Mouse (Mus musculus): ENCODE results near the gene Osbpl10.

Osbpl10 gene

GRCm38 (mm10) chr9:115034788-115035187 is 56.4 kb downstream of the Osbpl10 start:
- no peak for DNase-seq

DNA sequence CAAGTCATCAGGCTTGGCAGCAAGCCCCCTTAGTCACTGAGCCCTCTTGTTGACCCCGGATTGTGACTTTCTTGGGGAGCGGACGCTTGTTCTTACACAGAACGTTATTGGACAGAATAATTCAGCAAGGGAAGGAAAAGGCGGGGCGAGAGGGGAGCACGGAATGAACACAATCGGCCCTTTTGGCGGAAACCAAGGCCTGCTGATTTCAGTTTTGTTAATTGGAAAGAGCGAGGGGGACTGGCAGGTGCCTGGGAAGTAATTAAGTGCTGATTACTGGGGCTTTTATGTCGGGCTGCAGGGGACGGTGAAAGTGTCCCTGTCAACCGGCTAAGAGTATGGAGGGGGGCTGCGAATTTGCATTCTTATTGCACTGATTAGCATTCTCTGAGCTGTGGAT is 59.8 kb downstream of the Osbpl10 start:
- peak; percentile 11 to 38 for DNase-seq

DNA sequence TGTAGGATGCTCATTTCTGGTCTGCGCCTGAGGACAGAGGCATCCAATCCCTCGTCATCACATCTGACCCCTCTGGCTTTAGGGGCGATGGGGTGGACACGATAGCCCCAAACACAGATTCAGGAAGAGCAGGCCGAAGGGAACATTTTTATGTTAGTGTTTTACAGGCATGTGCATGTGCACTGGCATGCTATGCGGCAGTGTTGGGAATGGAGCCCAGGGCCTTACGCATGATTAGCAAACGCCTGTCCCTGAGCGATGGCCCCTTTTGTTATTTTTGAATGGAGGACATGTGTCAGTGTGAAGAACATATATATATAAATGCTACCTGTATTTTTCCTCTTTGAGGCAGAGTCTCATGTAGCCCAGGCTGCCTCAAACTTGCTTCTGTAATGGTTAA is 60.3 kb downstream of the Osbpl10 start:
- DNase-seq, result no peak

DNA sequence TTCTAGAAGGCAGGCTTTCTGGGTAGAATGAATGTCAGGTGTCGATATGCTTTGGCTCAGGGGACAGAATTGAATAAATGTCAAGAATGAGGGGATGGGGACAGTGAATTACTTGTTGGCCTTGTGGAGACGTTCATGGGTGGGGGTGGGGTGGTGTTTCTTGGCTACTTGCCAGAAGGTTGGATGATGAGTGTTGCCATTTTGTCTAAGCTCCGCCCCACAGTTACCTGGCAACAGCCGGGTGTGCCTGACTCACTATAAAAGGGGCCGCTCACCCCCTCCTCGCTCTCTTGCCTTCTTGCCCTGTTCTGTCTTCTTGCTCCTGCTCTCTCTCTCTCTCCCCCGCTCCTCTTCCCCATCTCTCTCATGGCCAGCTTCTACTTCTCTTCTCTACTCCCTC is 60.9 kb downstream of the Osbpl10 start:
- DNase-seq, result peak in 1 of 2 experiments; percentile 12

DNA sequence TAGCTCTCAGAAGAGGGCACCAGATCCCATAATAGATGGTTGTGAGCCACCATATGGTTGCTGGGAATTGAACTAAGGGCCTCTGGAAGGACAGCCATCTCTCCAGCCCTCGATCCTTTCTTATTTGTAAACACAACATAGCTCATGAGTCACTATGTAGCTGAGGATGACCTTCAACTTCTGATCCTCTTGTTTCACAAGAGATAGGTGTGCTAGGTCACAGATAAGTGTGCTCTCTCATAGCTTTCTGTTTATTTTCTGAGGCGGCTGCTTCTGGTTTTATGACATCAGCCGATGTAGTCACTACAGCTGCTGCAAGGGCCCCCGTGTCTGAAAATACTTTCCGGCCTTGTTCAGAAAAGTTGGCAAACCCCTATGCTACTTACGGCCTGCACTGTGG is 64.2 kb downstream of the Osbpl10 start:
- no peak for DNase-seq

- peak in 1 of 2 experiments; percentile 15 for DNase-seq
These were observed 64.8 kb downstream of the Osbpl10 start for GRCm38 (mm10) chr9:115042971-115043706.

DNA sequence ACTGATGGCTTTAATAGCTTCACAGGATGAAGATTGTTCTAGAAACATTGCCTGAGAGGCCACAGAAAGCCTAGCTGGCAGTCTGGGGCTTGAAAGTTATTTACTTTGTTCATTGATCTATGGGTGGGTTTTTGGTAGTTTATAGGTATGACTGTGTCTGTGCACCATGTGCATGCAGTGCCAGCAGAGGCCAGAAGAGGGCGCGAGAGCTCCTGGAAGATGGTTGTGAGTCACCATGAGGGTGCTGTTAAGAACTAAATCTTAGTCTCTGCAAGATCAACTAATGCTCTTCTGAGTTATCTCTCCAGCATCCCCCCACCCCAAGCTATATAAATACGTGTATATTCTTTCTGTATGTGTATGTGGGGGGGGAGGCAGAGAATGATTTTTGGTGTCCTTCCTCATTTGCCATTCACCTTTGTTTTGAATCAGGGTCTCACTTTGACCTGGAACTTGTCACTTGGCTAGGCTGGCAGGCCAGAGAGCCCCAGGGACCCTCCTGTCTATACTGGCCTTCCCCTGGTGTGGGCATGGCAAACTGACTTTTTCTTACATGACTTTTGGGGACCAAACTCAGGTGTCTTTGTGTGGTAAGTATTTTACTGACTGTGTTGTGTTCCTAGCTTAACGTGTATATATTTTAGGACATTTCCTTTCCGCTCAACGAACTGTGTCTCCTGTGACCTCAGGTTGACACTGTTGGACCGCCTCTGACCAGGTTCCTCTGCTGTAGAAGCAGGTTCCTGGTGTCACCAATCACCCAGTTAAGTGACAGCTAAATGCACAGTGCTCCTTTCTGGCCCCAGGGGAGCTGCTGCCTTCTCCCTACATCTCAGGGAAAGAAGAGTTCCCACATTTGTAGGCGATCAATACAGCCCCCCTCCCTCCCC is 65.8 kb downstream of the Osbpl10 start:
- DNase-seq, result no peak

- DNase-seq, result no peak
These were observed 66.9 kb downstream of the Osbpl10 start for GRCm38 (mm10) chr9:115045087-115045800.

GRCm38 (mm10) chr9:115046701-115047100 is 68.3 kb downstream of the Osbpl10 start:
- DNase-seq, result no peak

DNA sequence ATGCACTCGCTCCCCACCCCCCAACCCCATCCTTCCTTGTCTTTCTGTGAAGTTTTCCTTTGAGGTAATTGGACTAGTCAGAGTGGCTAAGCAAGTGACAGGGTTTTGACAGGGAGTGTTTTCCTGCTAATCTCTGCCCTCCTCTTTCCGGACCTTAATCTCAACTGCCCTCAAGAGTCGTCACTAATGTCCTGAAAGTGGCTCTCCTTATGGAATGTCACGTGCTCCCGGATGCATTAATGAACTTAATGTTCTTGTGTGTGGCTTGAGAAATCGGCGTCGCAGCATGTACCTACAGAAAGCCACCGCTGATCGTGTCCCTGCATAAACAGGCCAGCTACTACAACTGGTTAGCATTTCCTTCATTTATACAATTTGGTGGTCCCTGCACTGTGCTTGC is 70.0 kb downstream of the Osbpl10 start:
- DNase-seq, result peak in 1 of 2 experiments; percentile 47

DNA sequence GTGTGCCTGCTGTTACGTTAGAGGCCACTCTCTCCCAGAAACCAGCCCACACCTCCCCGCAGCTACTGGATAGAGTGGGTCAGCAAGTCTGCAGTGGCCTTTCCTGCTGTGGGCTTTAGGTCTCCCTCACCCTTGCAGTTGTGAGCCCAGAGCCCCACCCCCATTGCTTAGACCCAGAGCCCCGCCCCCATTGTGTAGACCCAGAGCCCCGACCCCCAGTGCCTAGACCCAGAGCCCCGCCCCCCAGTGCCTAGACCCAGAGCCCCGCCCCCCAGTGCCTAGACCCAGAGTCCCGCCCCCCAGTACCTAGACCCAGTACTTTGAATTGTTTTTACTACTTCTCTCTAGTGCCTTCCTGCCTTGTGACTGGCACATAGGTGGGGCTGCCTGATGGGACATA is 70.5 kb downstream of the Osbpl10 start:
- peak in 1 of 2 experiments; percentile 19 for DNase-seq

DNA sequence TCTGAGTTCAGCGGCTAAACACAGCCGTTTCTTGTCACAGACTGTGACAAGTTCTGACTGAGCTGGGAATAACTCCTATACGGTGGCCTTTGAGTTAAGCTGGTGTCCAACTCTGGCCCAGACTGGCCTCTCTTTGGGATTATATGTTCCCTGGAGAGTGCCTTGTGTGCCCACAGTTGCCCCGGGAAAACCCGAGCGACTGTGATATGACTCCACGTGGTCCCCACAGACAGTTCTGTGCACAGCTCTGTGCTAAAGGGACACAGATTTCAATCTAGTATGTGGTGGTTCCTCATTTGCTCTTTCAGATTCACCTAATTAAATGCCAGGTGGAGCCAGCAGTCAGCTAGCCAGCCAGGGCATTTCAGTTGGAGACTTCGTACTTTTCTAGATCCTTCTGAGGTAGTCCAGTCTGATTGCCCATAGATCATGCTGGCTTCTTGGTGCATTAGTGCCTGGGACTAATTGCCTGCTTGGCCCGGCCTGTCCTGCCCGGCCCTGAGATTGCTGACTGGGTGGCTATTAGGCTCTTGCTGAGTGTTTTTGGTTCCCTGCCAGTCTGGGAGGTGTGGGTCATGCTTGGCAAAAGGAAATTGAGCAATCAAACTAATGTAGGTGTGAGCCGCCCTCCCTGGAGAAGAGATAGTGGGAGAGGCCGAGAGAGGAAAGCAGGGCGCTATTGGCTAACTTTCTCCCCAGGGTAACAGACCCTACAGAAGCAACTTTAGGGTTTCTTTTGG is 71.8 kb downstream of the Osbpl10 start:
- DNase-seq, result peak; percentile 89 to 93

DNA sequence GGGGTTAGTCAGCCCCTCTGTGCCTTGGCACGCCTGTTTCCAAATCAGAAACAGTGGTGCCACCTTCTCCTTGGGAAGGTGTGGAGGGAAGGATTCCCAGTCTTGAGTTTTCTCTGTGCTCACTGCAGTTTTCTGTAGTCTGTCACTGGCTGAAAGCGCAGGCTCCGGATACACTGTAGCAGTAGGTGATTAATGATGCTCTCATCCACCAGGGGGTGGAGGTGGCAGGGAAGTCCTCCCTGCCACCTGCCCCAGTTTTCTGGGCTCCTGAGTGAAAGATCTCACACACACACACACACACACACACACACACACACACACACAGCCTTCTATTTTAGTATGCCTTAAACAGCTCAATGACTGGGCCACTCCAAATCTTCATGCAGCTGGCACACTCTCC is 73.6 kb downstream of the Osbpl10 start:
- no peak for DNase-seq

- DNase-seq, result no peak
These were observed 75.4 kb downstream of the Osbpl10 start for GRCm38 (mm10) chr9:115053779-115054178.

DNA sequence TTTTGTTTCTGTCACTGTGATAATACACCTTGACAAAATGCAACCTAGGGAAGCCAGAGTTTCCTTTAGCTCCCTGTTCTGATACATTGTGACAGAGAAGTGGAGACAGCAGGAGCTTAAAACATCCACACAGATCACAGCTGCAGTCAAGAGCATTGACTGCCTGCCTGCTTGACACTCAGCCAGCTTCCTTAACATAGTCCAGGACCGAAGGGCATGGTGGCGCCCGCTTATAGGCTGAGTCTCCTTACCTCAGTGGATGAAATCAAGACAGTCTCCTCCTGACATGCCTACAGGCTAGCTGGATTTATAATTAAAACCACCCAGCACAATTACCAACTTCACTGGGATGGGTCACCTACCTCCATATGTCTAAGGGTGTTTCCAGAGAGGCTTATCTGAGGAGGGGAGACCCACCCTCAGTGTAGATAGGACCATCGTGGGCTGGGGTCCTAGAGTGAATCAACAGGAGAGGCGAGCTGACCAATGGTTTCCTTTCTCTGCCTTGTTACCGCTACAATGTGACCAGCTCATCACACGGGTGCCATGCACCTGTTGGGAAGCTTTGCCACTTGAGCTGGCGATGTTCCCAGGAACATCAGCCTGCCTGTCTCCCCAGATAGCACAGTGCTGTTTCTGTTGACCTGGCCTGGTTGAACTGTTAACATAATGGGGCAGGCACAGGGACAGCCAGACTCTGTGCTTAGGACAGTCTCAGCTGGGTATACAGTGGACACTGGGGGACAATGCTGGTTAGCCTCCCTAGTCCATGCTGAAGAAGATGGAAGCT is 76.9 kb downstream of the Osbpl10 start:
- no peak for DNase-seq

DNA sequence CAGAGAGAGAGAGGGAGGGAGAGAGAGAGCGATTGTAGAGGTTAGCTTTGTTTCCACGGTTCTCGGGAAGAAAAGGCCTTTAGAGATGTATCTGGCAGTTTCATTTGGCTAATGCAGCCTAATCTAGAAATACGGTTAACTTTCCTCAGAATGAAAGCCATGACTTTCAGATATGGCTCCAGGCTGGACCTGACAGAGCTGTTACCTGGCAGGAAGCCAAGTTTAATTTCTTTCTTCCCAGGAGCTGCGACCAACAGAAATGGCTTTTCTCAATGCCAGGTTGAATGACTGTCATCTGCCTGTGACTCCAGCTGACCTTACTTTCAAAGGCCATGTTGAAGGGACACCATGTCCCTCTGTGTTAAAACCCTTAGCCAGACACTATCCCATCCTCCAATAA is 80.4 kb downstream of the Osbpl10 start:
- DNase-seq, result no peak

DNA sequence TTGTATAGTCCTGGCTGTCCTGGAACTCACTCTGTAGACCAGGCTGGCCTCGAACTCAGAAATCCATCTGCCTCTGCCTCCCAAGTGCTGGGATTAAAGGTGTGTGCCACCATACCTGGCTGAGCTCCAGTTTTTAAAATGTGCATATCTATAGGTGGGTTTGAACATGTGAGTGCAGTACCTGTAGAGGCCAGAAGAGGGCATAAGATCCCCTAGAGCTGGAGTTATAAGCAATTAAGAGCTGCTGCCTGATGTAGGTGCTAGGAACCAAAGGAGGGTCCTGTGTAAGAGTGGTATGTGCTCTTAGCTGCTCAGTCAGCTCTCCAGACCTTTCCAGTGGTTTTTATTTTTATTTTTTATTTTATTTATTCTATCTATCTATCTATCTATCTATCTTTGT is 86.5 kb downstream of the Osbpl10 start:
- no peak for DNase-seq

DNA sequence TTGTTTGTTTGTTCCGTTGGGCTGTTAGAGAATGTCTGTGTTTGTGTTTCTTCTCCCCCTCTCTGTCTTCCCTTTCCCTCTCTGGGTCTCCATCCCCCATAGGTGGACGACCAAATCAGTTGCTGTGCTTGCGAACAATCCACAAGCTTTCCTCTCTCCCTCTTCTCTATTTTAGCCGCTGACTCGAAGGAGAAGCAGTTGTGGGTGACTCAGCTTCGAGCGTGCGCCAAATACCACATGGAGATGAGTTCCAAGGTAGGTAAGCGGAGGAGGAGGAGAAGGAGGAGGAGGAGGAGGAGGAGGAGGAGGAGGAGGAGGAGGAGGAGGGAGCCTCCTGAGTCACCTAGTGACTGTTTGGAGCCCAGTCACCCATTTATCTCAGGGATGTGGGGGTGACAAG is 88.7 kb downstream of the Osbpl10 start:
- DNase-seq, result no peak

- no peak for DNase-seq
These were observed 96.8 kb downstream of the Osbpl10 start for GRCm38 (mm10) chr9:115075191-115075590.

DNA sequence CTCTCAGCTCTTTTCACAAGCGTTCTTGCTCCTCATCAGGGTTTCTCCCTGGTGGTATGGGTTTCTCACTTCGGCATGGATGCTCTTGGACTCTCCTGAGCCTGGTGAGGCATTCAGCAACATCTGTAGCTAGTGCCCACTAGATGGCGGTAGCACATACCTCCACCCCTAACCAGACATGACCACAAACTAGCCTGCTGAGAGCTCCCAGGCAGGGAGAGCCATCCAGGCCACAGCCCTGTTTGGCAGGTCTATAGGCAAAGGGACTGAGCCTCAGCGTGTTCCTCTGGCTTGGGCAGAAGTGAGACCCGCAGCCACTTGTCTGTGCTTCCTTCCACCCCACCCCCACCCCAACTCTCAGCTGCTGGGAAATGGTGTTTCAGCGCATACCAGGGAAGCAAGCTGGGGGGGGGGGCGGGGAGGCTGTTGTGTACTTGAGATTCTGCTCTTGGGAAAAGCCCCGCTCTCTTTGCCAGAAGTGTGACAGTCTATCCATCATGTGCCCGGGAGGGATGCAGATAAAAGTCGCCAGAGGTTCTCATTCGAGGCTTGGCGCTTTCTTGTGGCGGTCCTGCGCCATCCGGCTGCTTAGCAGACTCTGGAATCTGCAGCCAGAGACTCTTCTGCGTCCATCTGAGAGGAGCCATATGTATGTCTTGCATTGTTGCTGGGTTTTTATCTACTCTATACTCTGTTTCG is 110.1 kb downstream of the Osbpl10 start:
- peak; percentile 63 to 71 for DNase-seq

DNA sequence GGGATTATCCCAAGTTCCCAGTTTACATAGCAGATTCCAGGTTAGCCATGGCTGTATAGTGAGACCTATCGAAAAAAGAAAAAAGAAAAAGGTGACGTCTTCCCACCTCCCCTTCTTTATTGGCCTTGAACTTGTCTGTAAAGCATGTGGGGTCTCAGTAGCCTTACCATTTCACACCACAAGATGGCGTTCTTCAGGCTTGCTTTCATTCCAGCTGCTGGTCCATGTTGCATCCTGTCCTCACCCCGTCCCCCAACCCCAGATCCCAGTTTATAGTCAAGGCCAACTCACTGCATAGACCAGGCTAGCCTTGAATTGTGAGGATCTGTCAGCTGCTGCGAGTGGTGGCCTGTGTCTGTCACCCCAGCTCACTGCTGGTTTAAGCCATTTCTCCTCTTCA is 111.3 kb downstream of the Osbpl10 start:
- DNase-seq, result no peak
